Mouse (Mus musculus) lung, adult 2 months (tissue): ENCODE measurements at regions not wholly inside any gene's neighbourhood (a gene's known extent, or its start where the extent isn't known, plus 50 kb on each side); places are given as distances from the start of the nearest gene placed in this dataset.

ENCODE experiments used
- CTCF ChIP-seq: fragments of 200-500 bp; IDR thresholded peaks from 2 replicates; pipeline ENCODE4 v1.5.1; 2011; ENCODE audit warnings: mild to moderate bottlenecking, low read length, control low read depth; ENCODE audit not compliant: insufficient read depth
- POLR2A ChIP-seq: fragments of 200-500 bp; IDR thresholded peaks from 2 replicates; pipeline ENCODE4 v1.6.1; 2011; ENCODE audit warnings: low read depth, mild to moderate bottlenecking, control low read depth, low read length, borderline replicate concordance; ENCODE audit errors: extremely low read depth

GRCm38 (mm10) chr15:67036341-67036740 is 535.6 kb upstream of the Lrrc6 start:
- TF ChIP-seq POLR2A (no peak), CTCF (no peak)
